Mouse (Mus musculus): Measurements from ENCODE around the gene Hist1h1c.
A peak's percentile ranks its signal among the peaks of the same experiment; 100 is the strongest.

DNA sequence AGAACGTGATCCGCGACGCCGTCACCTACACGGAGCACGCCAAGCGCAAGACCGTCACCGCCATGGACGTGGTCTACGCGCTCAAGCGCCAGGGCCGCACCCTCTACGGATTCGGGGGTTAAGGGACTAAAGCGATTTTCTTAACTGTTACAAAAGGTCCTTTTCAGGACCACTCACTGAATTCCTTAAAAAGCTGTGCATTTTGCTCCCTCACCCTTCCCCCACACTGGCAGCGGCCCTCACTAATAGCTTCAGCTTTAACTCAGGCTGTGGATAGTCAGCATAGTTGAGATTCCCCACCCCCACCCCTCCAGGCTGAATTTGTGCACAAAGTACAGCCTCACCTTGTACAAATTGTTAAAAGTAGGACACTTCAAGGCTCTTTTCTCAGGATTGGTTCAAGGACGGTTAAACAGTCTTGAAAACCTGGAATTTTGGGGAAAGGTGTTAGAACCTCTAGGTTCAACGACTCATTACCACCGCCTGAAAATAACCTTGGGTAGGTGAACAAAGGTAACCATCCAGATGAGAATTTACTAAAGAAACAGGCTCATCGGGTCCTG is 18.7 kb downstream of the Hist1h1c start:
- peak; percentile 87 for TF ChIP-seq POLR2A (IDR thresholded peaks at IDR 0.05; ENCODE audit: insufficient read depth, low read length)
- TF ChIP-seq CTCF (IDR thresholded peaks at IDR 0.05; ENCODE audit: low read depth, low read length): no peak
- TF ChIP-seq EP300 (IDR thresholded peaks at IDR 0.05; ENCODE audit: insufficient read depth, low read depth, low read length): no peak
